Mouse (Mus musculus): ENCODE results near the gene Xpa. TPM values are rescaled to one million over a fixed set of nuclear protein-coding genes. Genes with fewer than 3 reads are reported as not detected.

Gene Xpa
- total and polyA plus RNA-seq, 3 experiments: 5.2 to 7.2 (median 5.8) TPM

- 84% methylated on average over 4 of the region's 4 CpGs for WGBS
- TF ChIP-seq EP300 (IDR thresholded peaks at IDR 0.05; ENCODE audit: insufficient read depth, low read depth, low read length): no peak
- peak; percentile 32 for TF ChIP-seq CTCF (IDR thresholded peaks at IDR 0.05)
- intact Hi-C loops (cut with DNase I): no loop called here
- Histone ChIP-seq H3K9ac (ENCODE audit: low read depth, low read length) (no peak overlapping the region), H3K27me3 (ENCODE audit: control insufficient read depth, insufficient read depth, low read length) (no peaks in the 10 kb centered on the region), H3K4me1 (ENCODE audit: control insufficient read depth, insufficient read depth, low read length) (no peaks in the 10 kb centered on the region), H3K27ac (no peak overlapping the region), H3K4me3 (no peak overlapping the region), H3K79me2 (replicated peaks; ENCODE audit: control insufficient read depth, insufficient read depth, low read length) (no peaks in the 10 kb centered on the region), H3K36me3 (ENCODE audit: control insufficient read depth, insufficient read depth, low read length) (no peaks in the 10 kb centered on the region)
- DNase-seq: no peak
Measured at GRCm38 (mm10) chr4:46176313-46176712, 19.8 kb downstream of the Xpa start.

GRCm38 (mm10) chr4:46171761-46172160 lies 24.4 kb downstream of the Xpa start:
- Histone ChIP-seq H3K27ac (no peak overlapping the region), H3K9ac (ENCODE audit: low read depth, low read length) (no peak overlapping the region), H3K79me2 (replicated peaks; ENCODE audit: control insufficient read depth, insufficient read depth, low read length) (no peaks in the 10 kb centered on the region), H3K27me3 (ENCODE audit: control insufficient read depth, insufficient read depth, low read length) (no peaks in the 10 kb centered on the region), H3K4me1 (ENCODE audit: control insufficient read depth, insufficient read depth, low read length) (no peaks in the 10 kb centered on the region), H3K4me3 (no peak overlapping the region), H3K36me3 (ENCODE audit: control insufficient read depth, insufficient read depth, low read length) (no peaks in the 10 kb centered on the region)
- no peak for DNase-seq
- WGBS: 44% methylated on average over 7 of the region's 7 CpGs
- TF ChIP-seq CTCF (IDR thresholded peaks at IDR 0.05) (no peak), EP300 (IDR thresholded peaks at IDR 0.05; ENCODE audit: insufficient read depth, low read depth, low read length) (no peak), POLR2A (IDR thresholded peaks at IDR 0.05; ENCODE audit: insufficient read depth, low read depth, low read length) (no peak)
- intact Hi-C loops (cut with DNase I): no loop called here

- no peaks in the 10 kb centered on the region for H3K36me3 ChIP-seq (ENCODE audit: control insufficient read depth, insufficient read depth, low read length)
- H3K79me2 ChIP-seq (replicated peaks; ENCODE audit: control insufficient read depth, insufficient read depth, low read length): no peaks in the 10 kb centered on the region
- H3K27ac ChIP-seq: no peak overlapping the region
- H3K9ac ChIP-seq (ENCODE audit: low read depth, low read length): no peak overlapping the region
- intact Hi-C loops (cut with DNase I): no loop called here
- 97% methylated on average over 5 of the region's 5 CpGs for WGBS
- no peak for DNase-seq
- no peaks in the 10 kb centered on the region for H3K4me1 ChIP-seq (ENCODE audit: control insufficient read depth, insufficient read depth, low read length)
- H3K27me3 ChIP-seq (ENCODE audit: control insufficient read depth, insufficient read depth, low read length): no peaks in the 10 kb centered on the region
- H3K4me3 ChIP-seq: no peak overlapping the region
- TF ChIP-seq CTCF (IDR thresholded peaks at IDR 0.05) (no peak), POLR2A (IDR thresholded peaks at IDR 0.05; ENCODE audit: insufficient read depth, low read depth, low read length) (no peak), EP300 (IDR thresholded peaks at IDR 0.05; ENCODE audit: insufficient read depth, low read depth, low read length) (no peak)
Measured at GRCm38 (mm10) chr4:46165831-46166230, 30.3 kb downstream of the Xpa start.

- Histone ChIP-seq H3K27me3 (ENCODE audit: control insufficient read depth, insufficient read depth, low read length) (no peaks in the 10 kb centered on the region), H3K79me2 (replicated peaks; ENCODE audit: control insufficient read depth, insufficient read depth, low read length) (no peaks in the 10 kb centered on the region), H3K9ac (ENCODE audit: low read depth, low read length) (no peak overlapping the region), H3K27ac (no peak overlapping the region), H3K4me3 (no peak overlapping the region), H3K36me3 (ENCODE audit: control insufficient read depth, insufficient read depth, low read length) (no peaks in the 10 kb centered on the region), H3K4me1 (ENCODE audit: control insufficient read depth, insufficient read depth, low read length) (no peaks in the 10 kb centered on the region)
- intact Hi-C loops (cut with DNase I): no loop called here
- TF ChIP-seq POLR2A (IDR thresholded peaks at IDR 0.05; ENCODE audit: insufficient read depth, low read depth, low read length): no peak
- TF ChIP-seq EP300 (IDR thresholded peaks at IDR 0.05; ENCODE audit: insufficient read depth, low read depth, low read length): no peak
- TF ChIP-seq CTCF (IDR thresholded peaks at IDR 0.05): no peak
- WGBS: 87% methylated on average over 2 of the region's 2 CpGs
- no peak for DNase-seq
Measured at GRCm38 (mm10) chr4:46164027-46164426, 32.1 kb downstream of the Xpa start.

- Histone ChIP-seq H3K79me2 (replicated peaks; ENCODE audit: control insufficient read depth, insufficient read depth, low read length) (no peaks in the 10 kb centered on the region), H3K4me1 (ENCODE audit: control insufficient read depth, insufficient read depth, low read length) (no peaks in the 10 kb centered on the region), H3K27ac (no peak overlapping the region), H3K27me3 (ENCODE audit: control insufficient read depth, insufficient read depth, low read length) (no peaks in the 10 kb centered on the region), H3K9ac (ENCODE audit: low read depth, low read length) (no peak overlapping the region), H3K4me3 (no peak overlapping the region), H3K36me3 (ENCODE audit: control insufficient read depth, insufficient read depth, low read length) (peaks cover 2% of the 10 kb centered on the region)
- TF ChIP-seq POLR2A (IDR thresholded peaks at IDR 0.05; ENCODE audit: insufficient read depth, low read depth, low read length): no peak
- TF ChIP-seq CTCF (IDR thresholded peaks at IDR 0.05): no peak
- no peak for TF ChIP-seq EP300 (IDR thresholded peaks at IDR 0.05; ENCODE audit: insufficient read depth, low read depth, low read length)
- 90% methylated on average over 12 of the region's 12 CpGs for WGBS
- no peak for DNase-seq
- intact Hi-C loops (cut with DNase I): no loop called here
Measured at GRCm38 (mm10) chr4:46151903-46152544, 44.1 kb downstream of the Xpa start.

- Histone ChIP-seq H3K9ac (ENCODE audit: low read depth, low read length) (no peak overlapping the region), H3K27me3 (ENCODE audit: control insufficient read depth, insufficient read depth, low read length) (no peaks in the 10 kb centered on the region), H3K4me1 (ENCODE audit: control insufficient read depth, insufficient read depth, low read length) (no peaks in the 10 kb centered on the region), H3K4me3 (no peak overlapping the region), H3K79me2 (replicated peaks; ENCODE audit: control insufficient read depth, insufficient read depth, low read length) (peaks cover 4% of the 10 kb centered on the region), H3K27ac (no peak overlapping the region), H3K36me3 (ENCODE audit: control insufficient read depth, insufficient read depth, low read length) (peaks cover 2% of the 10 kb centered on the region; the same call in 1 of the 2 replicates)
- no peak for DNase-seq
- intact Hi-C loops (cut with DNase I): no loop called here
- 84% methylated on average over 1 of the region's 1 CpGs for WGBS
- no peak for TF ChIP-seq EP300 (IDR thresholded peaks at IDR 0.05; ENCODE audit: insufficient read depth, low read depth, low read length)
- TF ChIP-seq CTCF (IDR thresholded peaks at IDR 0.05): no peak
- TF ChIP-seq POLR2A (IDR thresholded peaks at IDR 0.05; ENCODE audit: insufficient read depth, low read depth, low read length): no peak
Measured at GRCm38 (mm10) chr4:46146881-46147280, 49.2 kb downstream of the Xpa start.
